Mouse (Mus musculus) heart, adult 2 months (tissue): ENCODE results near the gene Rtl10. TPM values are rescaled to one million over a fixed set of nuclear protein-coding genes. Genes with fewer than 3 reads are reported as not detected.
"Not testable (repeated sequence)": the region's sequence is repeated elsewhere in the genome, so short reads cannot be mapped to it uniquely, and the experiment has no call there.

ENCODE experiments used
- DNase-seq, 2 experiments: peaks; one replicate each; pipeline ENCODE4 v3.0.0; 2021
- H3K27ac ChIP-seq: fragments of 200-600 bp; 2 replicates; pipeline ENCODE4 v1.8.1; 2022
- H3K27me3 ChIP-seq: fragments of 200-500 bp; 2 replicates; pipeline ENCODE4 v1.6.1; 2012; ENCODE audit warnings: mild to moderate bottlenecking, low read length, inconsistent platforms, mixed read lengths; ENCODE audit not compliant: control insufficient read depth, insufficient read depth
- H3K36me3 ChIP-seq: fragments of 200-500 bp; 2 replicates; pipeline ENCODE4 v1.6.1; 2012; ENCODE audit warnings: low read length, inconsistent platforms; ENCODE audit not compliant: control insufficient read depth, insufficient read depth
- H3K4me1 ChIP-seq: fragments of 200-500 bp; 2 replicates; pipeline ENCODE4 v1.6.1; 2011; ENCODE audit warnings: low read length; ENCODE audit not compliant: control insufficient read depth, insufficient read depth
- H3K4me3 ChIP-seq: fragments of 200-600 bp; 2 replicates; pipeline ENCODE4 v1.8.1; 2022
- H3K79me2 ChIP-seq: fragments of 200-500 bp; replicated peaks from 2 replicates; pipeline ENCODE4 v1.6.1; 2012; ENCODE audit warnings: mild to moderate bottlenecking, inconsistent platforms, low read length, moderate library complexity, mixed read lengths; ENCODE audit not compliant: control insufficient read depth, insufficient read depth
- H3K9ac ChIP-seq: fragments of 200-500 bp; 2 replicates; pipeline ENCODE4 v1.6.1; 2012; ENCODE audit warnings: low read depth, mild to moderate bottlenecking, control low read depth, inconsistent platforms, low read length, mixed read lengths
- CTCF ChIP-seq: fragments of 200-600 bp; IDR thresholded peaks from 2 replicates; pipeline ENCODE4 v1.8.1; 2022; ENCODE audit warnings: antibody characterized with exemption, mild to moderate bottlenecking, moderate library complexity
- EP300 ChIP-seq: fragments of 200-500 bp; IDR thresholded peaks from 2 replicates; pipeline ENCODE4 v1.6.1; 2011; ENCODE audit warnings: low read depth, low read length, control low read depth; ENCODE audit not compliant: insufficient read depth
- POLR2A ChIP-seq: fragments of 200-500 bp; IDR thresholded peaks from 2 replicates; pipeline ENCODE4 v1.6.1; 2011; ENCODE audit warnings: mild to moderate bottlenecking, low read depth, low read length, control low read depth; ENCODE audit not compliant: insufficient read depth
- WGBS: fragments of 180-500 bp; shearing (Covaris S2); methylation state at CpG from one replicate; pipeline ENCODE4 v1.1.7; 2018; 5-methylcytosine and 5-hydroxymethylcytosine counted together
- intact Hi-C: fragments of 180-260 bp; cut with DNase I; formaldehyde crosslinking; loops from one replicate; pipeline ENCODE4 v1.15.1; 2025
- polyA plus RNA-seq: library from polyadenylated mRNA; depleted of rRNA; stranded (reverse); fragments of >200 nt; gene quantifications from 2 replicates; pipeline ENCODE4 v1.2.3, GENCODE M21; 2012
- total RNA-seq, 2 experiments: library from RNA; stranded (reverse); gene quantifications; 2 replicates each; pipeline ENCODE4 v1.2.3; 2021

Rtl10 gene
- total and polyA plus RNA-seq, 3 experiments, result 3.4 to 3.9 (median 3.4) TPM

DNA sequence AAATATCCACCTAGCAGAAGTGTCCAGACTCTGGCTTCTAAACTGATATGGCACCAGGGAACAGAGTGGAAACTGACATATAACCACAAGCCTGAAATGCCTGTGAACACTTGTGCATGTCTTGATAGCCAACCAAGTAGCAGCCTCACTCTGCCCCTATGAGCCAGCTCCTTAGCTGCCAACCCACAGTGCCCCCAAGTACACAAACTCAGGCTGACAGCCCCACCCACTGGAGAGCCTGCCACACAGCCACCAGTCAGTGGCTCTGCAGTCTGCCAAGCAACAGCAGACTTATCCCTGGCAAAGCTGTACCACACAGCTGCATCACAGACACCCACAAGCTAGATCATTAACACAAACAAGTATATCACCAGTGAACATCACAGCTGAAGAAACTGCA lies 19.4 kb downstream of the Rtl10 start:
- Histone ChIP-seq H3K36me3 (no peaks in the 10 kb centered on the region), H3K4me3 (no peak overlapping the region), H3K79me2 (no peaks in the 10 kb centered on the region), H3K27me3 (no peaks in the 10 kb centered on the region), H3K9ac (no peak overlapping the region), H3K4me1 (no peaks in the 10 kb centered on the region), H3K27ac (no peak overlapping the region)
- TF ChIP-seq CTCF (peak; percentile 47), EP300 (no peak)
- DNase-seq, result no peak
- intact Hi-C loops, result loop anchor here (5.0 kb wide), 1 partner anchor 76 kb away; no protein-coding TSS in a partner anchor

- WGBS, result 49% methylated on average over 8 of the region's 8 CpGs
- H3K4me3 ChIP-seq, result no peak overlapping the region
- intact Hi-C loops, result no loop called here
- peaks cover 2% of the 10 kb centered on the region for H3K4me1 ChIP-seq
- TF ChIP-seq POLR2A (no peak), CTCF (no peak), EP300 (no peak)
- no peaks in the 10 kb centered on the region for H3K36me3 ChIP-seq
- no peak overlapping the region for H3K9ac ChIP-seq
- no peak overlapping the region for H3K27ac ChIP-seq
- no peaks in the 10 kb centered on the region for H3K27me3 ChIP-seq
- DNase-seq, result peak; percentile 57
- H3K79me2 ChIP-seq, result no peaks in the 10 kb centered on the region
Observed at GRCm38 (mm10) chr16:18523563-18524245, 25.0 kb downstream of the Rtl10 start.

DNA sequence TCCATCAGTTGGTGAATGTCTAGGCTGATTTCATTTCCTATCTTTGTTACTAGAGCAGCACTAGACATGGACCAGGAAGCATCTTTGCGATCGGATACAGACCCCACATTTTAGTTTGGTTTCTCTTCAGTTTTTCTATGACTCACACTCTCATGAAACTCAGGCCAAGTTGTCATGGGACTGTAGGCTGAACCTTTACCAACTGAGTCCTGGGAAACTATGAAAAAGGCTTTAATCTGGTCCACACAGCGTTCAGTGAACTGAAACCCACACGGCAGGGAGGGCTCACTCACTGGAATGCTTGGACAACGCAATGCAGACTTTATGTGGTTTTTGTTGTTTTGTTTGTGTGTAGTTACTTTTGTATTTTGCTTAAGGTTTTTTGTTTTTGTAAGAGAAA lies 30.0 kb downstream of the Rtl10 start:
- 63% methylated on average over 5 of the region's 5 CpGs for WGBS
- H3K36me3 ChIP-seq, result no peaks in the 10 kb centered on the region
- H3K27me3 ChIP-seq, result no peaks in the 10 kb centered on the region
- no peaks in the 10 kb centered on the region for H3K79me2 ChIP-seq
- no peak for DNase-seq
- TF ChIP-seq EP300 (no peak), CTCF (no peak), POLR2A (no peak)
- peaks cover 2% of the 10 kb centered on the region for H3K4me1 ChIP-seq
- H3K27ac ChIP-seq, result no peak overlapping the region
- intact Hi-C loops, result no loop called here
- H3K9ac ChIP-seq, result no peak overlapping the region
- H3K4me3 ChIP-seq, result no peak overlapping the region

DNA sequence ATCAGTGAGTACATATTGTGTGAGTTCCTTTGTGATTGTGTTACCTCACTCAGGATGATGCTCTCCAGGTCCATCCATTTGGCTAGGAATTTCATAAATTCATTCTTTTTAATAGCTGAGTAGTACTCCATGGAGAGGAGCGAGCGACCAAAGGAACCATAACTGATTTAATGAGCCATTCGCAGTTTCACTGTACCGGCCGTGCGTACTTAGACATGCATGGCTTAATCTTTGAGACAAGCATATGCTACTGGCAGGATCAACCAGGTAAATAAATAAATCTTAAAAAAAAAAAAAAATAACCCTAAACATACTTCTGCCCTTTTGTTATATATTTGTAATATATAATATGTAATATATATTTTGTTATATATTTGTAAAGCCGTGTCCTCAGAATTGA lies 34.4 kb downstream of the Rtl10 start:
- H3K79me2 ChIP-seq, H3K9ac ChIP-seq, H3K27me3 ChIP-seq, H3K36me3 ChIP-seq, intact Hi-C loops, H3K27ac ChIP-seq, H3K4me3 ChIP-seq, H3K4me1 ChIP-seq, DNase-seq: not testable (repeated sequence)
- WGBS, result 98% methylated on average over 7 of the region's 7 CpGs

- H3K9ac ChIP-seq, result no peak overlapping the region
- no peaks in the 10 kb centered on the region for H3K4me1 ChIP-seq
- TF ChIP-seq EP300 (no peak), CTCF (no peak)
- WGBS, result 93% methylated on average over 3 of the region's 3 CpGs
- H3K27ac ChIP-seq, result no peak overlapping the region
- H3K36me3 ChIP-seq, result no peaks in the 10 kb centered on the region
- no peaks in the 10 kb centered on the region for H3K27me3 ChIP-seq
- intact Hi-C loops, result no loop called here
- DNase-seq, result no peak
- no peak overlapping the region for H3K4me3 ChIP-seq
- H3K79me2 ChIP-seq, result no peaks in the 10 kb centered on the region
Observed at GRCm38 (mm10) chr16:18537407-18537990, 38.8 kb downstream of the Rtl10 start.

DNA sequence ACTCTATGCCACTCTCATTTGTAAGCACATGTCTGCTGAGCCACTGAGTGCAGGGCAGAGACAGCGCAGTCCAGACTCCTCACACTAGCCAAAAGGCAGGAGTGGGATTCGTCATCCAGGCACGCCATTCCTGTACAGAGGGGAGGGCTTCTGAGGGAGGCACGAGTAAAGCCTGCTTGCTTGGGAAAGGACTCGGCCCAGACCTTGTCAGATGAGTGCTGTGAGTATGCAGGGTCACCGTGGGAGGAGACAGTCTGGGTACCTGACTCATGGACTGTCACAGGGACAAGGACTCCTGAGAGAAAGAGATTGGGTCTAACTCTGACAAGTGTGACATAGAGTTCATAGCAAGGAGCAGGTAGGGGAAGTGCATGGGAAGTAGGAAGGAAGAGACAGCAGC lies 40.6 kb downstream of the Rtl10 start:
- no peaks in the 10 kb centered on the region for H3K36me3 ChIP-seq
- no peaks in the 10 kb centered on the region for H3K27me3 ChIP-seq
- no peaks in the 10 kb centered on the region for H3K79me2 ChIP-seq
- DNase-seq, result no peak
- no peak overlapping the region for H3K27ac ChIP-seq
- H3K9ac ChIP-seq, result no peak overlapping the region
- intact Hi-C loops, result no loop called here
- 62% methylated on average over 6 of the region's 6 CpGs for WGBS
- H3K4me1 ChIP-seq, result no peaks in the 10 kb centered on the region
- H3K4me3 ChIP-seq, result no peak overlapping the region
- no peak for TF ChIP-seq CTCF
- TF ChIP-seq EP300, result no peak
- TF ChIP-seq POLR2A, result no peak
